Mouse (Mus musculus) neural tube, embryonic 14.5 days (tissue): ENCODE data around the gene Rps8. TPM values are rescaled to one million over a fixed set of nuclear protein-coding genes. Genes with fewer than 3 reads are reported as not detected.

Experiments
- ATAC-seq: fragments of 200-750 bp; cut with Nextera tagmentation; 2 replicates; pipeline ENCODE4 v1.8.0; 2017; ENCODE audit warnings: low read depth, mild to moderate bottlenecking, moderate TSS enrichment, moderate library complexity
- H3K27ac ChIP-seq: fragments of 300-500 bp; sonication (generic); 2 replicates; pipeline ENCODE4 v1.5.1; 2014; ENCODE audit warnings: low read depth, mild to moderate bottlenecking, control low read depth, low read length, moderate library complexity, mixed read lengths
- H3K27me3 ChIP-seq: fragments of 300-500 bp; sonication (generic); 2 replicates; pipeline ENCODE4 v1.6.1; 2014; ENCODE audit warnings: low read length; ENCODE audit not compliant: control insufficient read depth, insufficient read depth
- H3K36me3 ChIP-seq: fragments of 300-500 bp; sonication (generic); 2 replicates; pipeline ENCODE4 v1.6.1; 2014; ENCODE audit warnings: low read length, mixed read lengths; ENCODE audit not compliant: control insufficient read depth, insufficient read depth
- H3K4me1 ChIP-seq: fragments of 300-500 bp; sonication (generic); 2 replicates; pipeline ENCODE4 v1.6.1; 2014; ENCODE audit warnings: low read length; ENCODE audit not compliant: control insufficient read depth, insufficient read depth
- H3K4me2 ChIP-seq: fragments of 300-500 bp; sonication (generic); 2 replicates; pipeline ENCODE4 v1.6.1; 2014; ENCODE audit warnings: mild to moderate bottlenecking, low read depth, low read length, control low read depth
- H3K4me3 ChIP-seq: fragments of 300-500 bp; sonication (generic); 2 replicates; pipeline ENCODE4 v1.5.1; 2014; ENCODE audit warnings: low read depth, low read length, control low read depth, mixed read lengths
- H3K9ac ChIP-seq: fragments of 300-500 bp; sonication (generic); replicated peaks from 2 replicates; pipeline ENCODE4 v1.6.1; 2014; ENCODE audit warnings: low read depth, mild to moderate bottlenecking, control low read depth, low read length, mixed read lengths
- H3K9me3 ChIP-seq: fragments of 300-500 bp; sonication (generic); 2 replicates; pipeline ENCODE4 v1.6.1; 2016; ENCODE audit warnings: low read length; ENCODE audit not compliant: control insufficient read depth
- WGBS: fragments of 180-500 bp; shearing (Covaris S2); extraction: QIAGEN DNeasy Blood & Tissue Kit; methylation state at CpG from one replicate; pipeline ENCODE4 v1.1.7; 2014; 5-methylcytosine and 5-hydroxymethylcytosine counted together
- polyA plus RNA-seq: library from polyadenylated mRNA; unstranded; fragments of >200 nt; fragmentation: Nextera tagmentation; extraction: Ambion mirVana; gene quantifications from 2 replicates; pipeline ENCODE4 v1.2.1, GENCODE M21; 2014

Gene Rps8
- polyA plus RNA-seq, 1 experiment from 2014 or later: 599 TPM

DNA sequence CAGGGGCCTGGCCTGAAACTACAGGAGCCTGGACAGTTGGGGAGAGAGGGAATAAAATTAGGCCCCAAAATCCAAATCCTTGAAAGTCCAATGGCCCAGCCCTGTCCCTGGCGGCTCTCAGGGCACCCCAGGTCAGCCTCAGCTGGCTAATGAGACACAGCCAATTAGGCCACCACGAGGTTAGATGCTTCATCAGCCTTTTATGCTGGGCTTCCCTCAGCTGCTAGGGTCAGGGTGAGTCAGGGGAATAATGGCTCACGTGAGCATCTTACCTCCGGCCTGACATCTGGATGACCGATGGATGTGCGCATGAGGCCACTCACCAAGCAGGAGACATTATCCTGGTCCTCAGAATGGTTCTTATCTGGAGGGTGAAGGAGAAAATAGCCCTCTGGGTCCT, 25.3 kb downstream of the Rps8 start:
- H3K27ac ChIP-seq: no peak overlapping the region
- no peaks in the 10 kb centered on the region for H3K27me3 ChIP-seq
- 35% methylated on average over 6 of the region's 6 CpGs for WGBS
- H3K4me1 ChIP-seq: peaks cover 16% of the 10 kb centered on the region
- no peak overlapping the region for H3K9ac ChIP-seq
- no peaks in the 10 kb centered on the region for H3K9me3 ChIP-seq
- H3K4me2 ChIP-seq: no peak overlapping the region
- no peak overlapping the region for H3K4me3 ChIP-seq
- no peak for ATAC-seq
- H3K36me3 ChIP-seq: peaks cover 10% of the 10 kb centered on the region

DNA sequence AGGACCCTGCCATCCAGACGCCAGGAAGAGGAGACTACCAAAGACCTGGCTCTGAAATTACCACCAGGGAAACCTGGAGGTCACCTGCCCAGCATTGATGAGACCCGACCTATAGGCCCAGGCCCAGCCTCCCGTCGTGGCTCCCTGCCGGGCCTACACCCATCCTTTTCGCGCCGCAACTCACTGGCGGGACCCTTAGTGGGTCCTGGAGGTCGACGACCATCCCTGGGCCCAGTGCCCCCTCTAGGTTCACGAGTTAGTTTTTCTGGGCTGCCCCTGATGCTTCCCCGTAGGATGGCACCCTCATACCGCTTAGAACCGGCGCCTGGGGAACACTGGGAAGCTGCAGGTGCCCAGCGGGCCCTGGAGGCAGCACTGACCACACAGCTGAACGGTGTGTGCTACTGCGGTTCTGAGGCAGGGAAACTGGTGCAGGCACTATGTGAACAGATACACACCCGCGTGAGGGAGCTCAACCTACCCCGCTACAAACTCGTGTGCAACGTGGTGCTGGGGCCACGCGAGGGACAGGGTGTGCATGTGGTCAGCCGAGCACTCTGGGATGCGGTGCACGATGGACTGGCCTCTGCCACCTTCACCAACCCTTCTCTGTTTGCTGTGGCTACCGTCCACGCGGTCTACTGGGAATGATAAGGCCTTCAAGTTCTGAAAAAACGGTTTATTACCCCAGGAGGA, 27.9 kb downstream of the Rps8 start:
- H3K27ac ChIP-seq: no peak overlapping the region
- H3K4me1 ChIP-seq: peaks cover 25% of the 10 kb centered on the region
- peaks cover 10% of the 10 kb centered on the region for H3K36me3 ChIP-seq
- 85% methylated on average over 33 of the region's 33 CpGs for WGBS
- no peaks in the 10 kb centered on the region for H3K27me3 ChIP-seq
- H3K9me3 ChIP-seq: no peaks in the 10 kb centered on the region
- H3K9ac ChIP-seq: no peak overlapping the region
- no peak overlapping the region for H3K4me2 ChIP-seq
- no peak for ATAC-seq
- H3K4me3 ChIP-seq: no peak overlapping the region

GRCm38 (mm10) chr4:117126675-117127290, 29.3 kb downstream of the Rps8 start, which contains the start of gene Tctex1d4:
Tctex1d4 (plus strand) TSS chr4:117126794.
- Histone ChIP-seq H3K9ac (no peak within 1 kb of the TSS; the same call in 1 of the 2 replicates), H3K4me1 (peaks cover 15% of the 10 kb centered on the region), H3K36me3 (peaks cover 10% of the 10 kb centered on the region), H3K4me2 (no peak within 1 kb of the TSS), H3K9me3 (no peaks in the 10 kb centered on the region), H3K27ac (peak within 1 kb of the TSS; percentile 56; the same call in 1 of the 2 replicates), H3K27me3 (no peaks in the 10 kb centered on the region), H3K4me3 (no peak within 1 kb of the TSS)
- WGBS: 87% methylated on average over 9 of the region's 9 CpGs
- no peak for ATAC-seq

DNA sequence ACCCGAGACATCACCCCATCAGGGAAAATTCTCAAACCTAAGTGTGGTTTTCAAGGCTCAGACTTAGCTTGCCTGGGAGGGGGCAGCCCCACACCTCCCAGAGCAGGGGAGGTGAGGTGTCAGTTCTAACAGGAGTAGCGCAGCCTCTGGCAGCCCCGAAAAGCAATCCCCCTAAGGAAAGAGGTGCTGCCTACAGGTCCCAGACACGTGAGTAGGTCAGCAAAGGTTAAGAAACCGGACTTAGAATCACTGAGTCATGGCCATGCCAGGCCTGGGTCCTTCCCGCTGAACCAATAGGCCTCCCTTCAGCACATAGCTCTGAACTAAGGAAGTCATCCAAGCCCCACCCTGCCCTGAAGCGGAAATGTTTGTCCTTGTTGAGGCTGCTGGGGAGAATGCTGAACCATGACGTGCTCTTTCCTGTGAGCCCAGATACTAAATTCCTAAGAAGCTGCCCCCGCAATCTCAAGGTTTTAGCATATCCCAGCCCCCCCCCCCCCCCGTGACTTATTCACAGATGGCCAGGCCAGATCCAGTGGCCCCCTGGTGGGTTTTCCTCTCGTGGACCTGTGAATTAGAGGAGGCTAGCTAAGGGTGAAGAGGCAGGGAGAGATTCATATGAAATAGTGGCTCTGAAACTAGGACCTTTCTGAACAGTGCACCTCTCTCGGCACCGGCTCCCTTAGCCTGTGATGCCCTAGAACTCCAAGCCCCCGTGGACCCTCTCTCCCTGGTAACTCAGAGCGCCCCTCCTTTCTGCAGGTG, 30.0 kb downstream of the Rps8 start:
- H3K27ac ChIP-seq: peak overlapping the region; percentile 56; the same call in 1 of the 2 replicates
- WGBS: 49% methylated on average over 15 of the region's 15 CpGs
- ATAC-seq: no peak
- no peak overlapping the region; the same call in 1 of the 2 replicates for H3K9ac ChIP-seq
- H3K4me2 ChIP-seq: no peak overlapping the region
- peaks cover 10% of the 10 kb centered on the region for H3K36me3 ChIP-seq
- H3K4me1 ChIP-seq: peaks cover 11% of the 10 kb centered on the region; the same call in 1 of the 2 replicates
- H3K9me3 ChIP-seq: no peaks in the 10 kb centered on the region
- H3K4me3 ChIP-seq: no peak overlapping the region
- H3K27me3 ChIP-seq: no peaks in the 10 kb centered on the region

GRCm38 (mm10) chr4:117125348-117125909, 30.6 kb downstream of the Rps8 start, which contains the start of gene Btbd19:
Btbd19 (minus strand) TSS chr4:117125725.
- 31% methylated on average over 8 of the region's 8 CpGs for WGBS
- Histone ChIP-seq H3K4me3 (no peak within 1 kb of the TSS), H3K4me2 (no peak within 1 kb of the TSS)

GRCm38 (mm10) chr4:117124518-117125347, 31.3 kb downstream of the Rps8 start:
- ATAC-seq: no peak
- Histone ChIP-seq H3K4me2 (no peak overlapping the region), H3K4me3 (no peak overlapping the region), H3K9me3 (no peaks in the 10 kb centered on the region), H3K27ac (peak overlapping the region; percentile 56), H3K4me1 (peaks cover 14% of the 10 kb centered on the region; the same call in 1 of the 2 replicates), H3K9ac (no peak overlapping the region), H3K27me3 (no peaks in the 10 kb centered on the region), H3K36me3 (peaks cover 10% of the 10 kb centered on the region)
- WGBS: 72% methylated on average over 14 of the region's 14 CpGs

More at GRCm38 (mm10) chr4:117125348-117125909, 30.6 kb downstream of the Rps8 start, which contains the start of gene Btbd19:
- Histone ChIP-seq H3K9me3 (no peaks in the 10 kb centered on the region), H3K4me1 (peaks cover 11% of the 10 kb centered on the region; the same call in 1 of the 2 replicates), H3K9ac (peak within 1 kb of the TSS; percentile 25; the same call in 1 of the 2 replicates), H3K27ac (peak within 1 kb of the TSS; percentile 56), H3K27me3 (no peaks in the 10 kb centered on the region), H3K36me3 (peaks cover 10% of the 10 kb centered on the region)
- no peak for ATAC-seq

DNA sequence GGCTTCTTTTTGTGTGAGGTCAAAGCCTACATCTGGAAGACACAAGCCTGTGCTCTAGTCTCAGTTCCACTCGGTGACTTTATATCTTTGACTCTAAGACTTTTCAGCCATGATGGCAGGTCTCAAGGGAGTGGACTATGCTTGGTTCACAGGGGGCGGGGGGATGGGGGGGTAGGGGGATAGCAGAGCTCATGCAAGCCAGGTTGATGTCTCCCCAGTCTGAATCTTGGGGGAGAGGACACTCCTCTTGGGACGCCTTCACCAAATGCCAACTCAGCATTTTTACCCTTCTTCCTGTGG, 31.9 kb downstream of the Rps8 start:
- Histone ChIP-seq H3K27ac (no peak overlapping the region), H3K36me3 (peaks cover 10% of the 10 kb centered on the region), H3K9me3 (no peaks in the 10 kb centered on the region), H3K4me1 (peaks cover 17% of the 10 kb centered on the region; the same call in 1 of the 2 replicates), H3K4me3 (no peak overlapping the region), H3K9ac (no peak overlapping the region), H3K4me2 (no peak overlapping the region), H3K27me3 (no peaks in the 10 kb centered on the region)
- WGBS: 85% methylated on average over 3 of the region's 3 CpGs
- ATAC-seq: no peak

- H3K4me2 ChIP-seq: no peak overlapping the region
- H3K27ac ChIP-seq: no peak overlapping the region
- ATAC-seq: no peak
- H3K9me3 ChIP-seq: no peaks in the 10 kb centered on the region
- no peak overlapping the region for H3K9ac ChIP-seq
- 81% methylated on average over 7 of the region's 9 CpGs for WGBS
- peaks cover 17% of the 10 kb centered on the region; the same call in 1 of the 2 replicates for H3K4me1 ChIP-seq
- no peak overlapping the region for H3K4me3 ChIP-seq
- H3K27me3 ChIP-seq: no peaks in the 10 kb centered on the region
- peaks cover 7% of the 10 kb centered on the region for H3K36me3 ChIP-seq
Measured at GRCm38 (mm10) chr4:117123546-117124217, 32.4 kb downstream of the Rps8 start.
